In genomic region chr4:58211374-58211773, GRCm38 (mm10) we compare ENCODE assay signal across 13 mouse cellular contexts. TPM values are rescaled to one million over a fixed set of nuclear protein-coding genes. Genes with fewer than 3 reads are reported as not detected.
"Had no signal": no experiment of that assay in that cellular context is flagged by ENCODE, and none has a peak within 500 bp of the region (broad histone marks: within the 10 kb centered on the region; RNA-seq: fewer than 3 reads in every experiment).

No protein-coding gene starts in this region.

- H3K4me3 ChIP-seq: left cerebral cortex, adult 2 months; limb, embryonic 10.5 days; liver, embryonic 12.5 days; lung, embryonic 15.5 days; midbrain, embryonic 13.5 days; stomach, embryonic 15.5 days had no signal

- H3K36me3 ChIP-seq: limb, embryonic 10.5 days; liver, embryonic 12.5 days; lung, embryonic 15.5 days; midbrain, embryonic 13.5 days; stomach, embryonic 15.5 days had no signal

- H3K9ac ChIP-seq: liver, embryonic 12.5 days; liver, postnatal 0 days; lung, embryonic 15.5 days; midbrain, embryonic 13.5 days; stomach, embryonic 15.5 days had no signal

- H3K27ac ChIP-seq: left cerebral cortex, adult 2 months; limb, embryonic 10.5 days; liver, embryonic 12.5 days; lung, embryonic 15.5 days; macrophage; midbrain, embryonic 13.5 days; stomach, embryonic 15.5 days had no signal

- H3K4me2 ChIP-seq: liver, embryonic 12.5 days; lung, embryonic 15.5 days; midbrain, embryonic 13.5 days; stomach, embryonic 15.5 days had no signal

- DNase-seq: kidney, postnatal 25 days; liver, postnatal 0 days; lung, postnatal 14 days; right cerebral cortex, postnatal 14 days; thymus, adult 2 months; thymus, postnatal 25 days had no signal

- H3K4me1 ChIP-seq: liver, embryonic 12.5 days had no signal

- H3K9me3 ChIP-seq: limb, embryonic 10.5 days; liver, embryonic 12.5 days; lung, embryonic 15.5 days; midbrain, embryonic 13.5 days; stomach, embryonic 15.5 days had no signal

- ATAC-seq: liver, embryonic 12.5 days; liver, postnatal 0 days; midbrain, embryonic 13.5 days had no signal

RNA-seq across cellular contexts. Expression of gene Svep1, which starts 4.7 kb away (rescaled TPM):
- polyA plus RNA-seq: macrophage had no signal
